Mouse (Mus musculus) kidney, embryonic 14.5 days (tissue): Measurements from ENCODE around the gene Kif18b. TPM values are rescaled to one million over a fixed set of nuclear protein-coding genes. Genes with fewer than 3 reads are reported as not detected.
A peak's percentile ranks its signal among the peaks of the same experiment; 100 is the strongest.

Source experiments
- ATAC-seq: fragments of 200-750 bp; cut with Nextera tagmentation; 2 replicates; pipeline ENCODE4 v1.8.0; 2017; ENCODE audit warnings: moderate number of reproducible peaks, mild to moderate bottlenecking, moderate TSS enrichment, moderate library complexity; ENCODE audit not compliant: low FRiP score, low TSS enrichment
- H3K27ac ChIP-seq: fragments of 300-500 bp; sonication (generic); 2 replicates; pipeline ENCODE4 v1.5.1; 2014; ENCODE audit warnings: low read depth, mild to moderate bottlenecking, low read length, moderate library complexity, mixed read lengths
- H3K27me3 ChIP-seq: fragments of 300-500 bp; sonication (generic); 2 replicates; pipeline ENCODE4 v1.6.1; 2014; ENCODE audit warnings: mild to moderate bottlenecking, low read length; ENCODE audit not compliant: control insufficient read depth, insufficient read depth
- H3K36me3 ChIP-seq: fragments of 300-500 bp; sonication (generic); 2 replicates; pipeline ENCODE4 v1.6.1; 2014; ENCODE audit warnings: low read length, mixed read lengths; ENCODE audit not compliant: control insufficient read depth, insufficient read depth
- H3K4me1 ChIP-seq: fragments of 300-500 bp; sonication (generic); 2 replicates; pipeline ENCODE4 v1.6.1; 2014; ENCODE audit warnings: low read length, mixed read lengths; ENCODE audit not compliant: control insufficient read depth, insufficient read depth
- H3K4me2 ChIP-seq: fragments of 300-500 bp; sonication (generic); replicated peaks from 2 replicates; pipeline ENCODE4 v1.6.1; 2014; ENCODE audit warnings: low read depth, mild to moderate bottlenecking, low read length
- H3K4me3 ChIP-seq: fragments of 300-500 bp; sonication (generic); 2 replicates; pipeline ENCODE4 v1.5.1; 2014; ENCODE audit warnings: mild to moderate bottlenecking, low read length
- H3K9ac ChIP-seq: fragments of 300-500 bp; sonication (generic); 2 replicates; pipeline ENCODE4 v1.6.1; 2014; ENCODE audit warnings: low read depth, mild to moderate bottlenecking, low read length, moderate library complexity
- H3K9me3 ChIP-seq: fragments of 300-500 bp; sonication (generic); 2 replicates; pipeline ENCODE4 v1.6.1; 2016; ENCODE audit warnings: low read length; ENCODE audit not compliant: control insufficient read depth
- WGBS: fragments of 180-500 bp; shearing (Covaris S2); extraction: QIAGEN DNeasy Blood & Tissue Kit; methylation state at CpG from one replicate; pipeline ENCODE4 v1.1.7; 2014; 5-methylcytosine and 5-hydroxymethylcytosine counted together
- polyA plus RNA-seq: library from polyadenylated mRNA; unstranded; fragments of >200 nt; fragmentation: Nextera tagmentation; extraction: Ambion mirVana; gene quantifications from 2 replicates; pipeline ENCODE4 v1.2.1, GENCODE M21; 2014

The Kif18b gene
- polyA plus RNA-seq, 1 experiment from 2014 or later: 8.3 TPM

GRCm38 (mm10) chr11:102880585-102881313 is 44.2 kb downstream of the Kif18b start, which contains the start of the genes Eftud2 and Ccdc103:
Gene Eftud2 (minus strand): TSS chr11:102880985.
Gene Ccdc103 (plus strand): TSS chr11:102881204.
- ATAC-seq: peak; percentile 92
- Histone ChIP-seq H3K9me3 (no peaks in the 10 kb centered on the region), H3K9ac (peak within 1 kb of the TSS; percentile 75), H3K27me3 (no peaks in the 10 kb centered on the region), H3K36me3 (peaks cover 21% of the 10 kb centered on the region), H3K4me1 (peaks cover 15% of the 10 kb centered on the region), H3K27ac (peak within 1 kb of the TSS; percentile 77), H3K4me2 (peak within 1 kb of the TSS; percentile 61), H3K4me3 (peak within 1 kb of the TSS; percentile 73)
- WGBS: under 1% methylated on average over 62 of the region's 62 CpGs

- peak overlapping the region; percentile 73 for H3K4me3 ChIP-seq
- 52% methylated on average over 2 of the region's 2 CpGs for WGBS
- ATAC-seq: no peak
- H3K36me3 ChIP-seq: peaks cover 33% of the 10 kb centered on the region
- peak overlapping the region; percentile 61 for H3K4me2 ChIP-seq
- H3K9me3 ChIP-seq: no peaks in the 10 kb centered on the region
- H3K27me3 ChIP-seq: no peaks in the 10 kb centered on the region
- H3K4me1 ChIP-seq: peaks cover 15% of the 10 kb centered on the region
- no peak overlapping the region for H3K27ac ChIP-seq
- peak overlapping the region; percentile 75; the same call in 1 of the 2 replicates for H3K9ac ChIP-seq
These were observed 45.4 kb downstream of the Kif18b start for GRCm38 (mm10) chr11:102879558-102879957.

DNA sequence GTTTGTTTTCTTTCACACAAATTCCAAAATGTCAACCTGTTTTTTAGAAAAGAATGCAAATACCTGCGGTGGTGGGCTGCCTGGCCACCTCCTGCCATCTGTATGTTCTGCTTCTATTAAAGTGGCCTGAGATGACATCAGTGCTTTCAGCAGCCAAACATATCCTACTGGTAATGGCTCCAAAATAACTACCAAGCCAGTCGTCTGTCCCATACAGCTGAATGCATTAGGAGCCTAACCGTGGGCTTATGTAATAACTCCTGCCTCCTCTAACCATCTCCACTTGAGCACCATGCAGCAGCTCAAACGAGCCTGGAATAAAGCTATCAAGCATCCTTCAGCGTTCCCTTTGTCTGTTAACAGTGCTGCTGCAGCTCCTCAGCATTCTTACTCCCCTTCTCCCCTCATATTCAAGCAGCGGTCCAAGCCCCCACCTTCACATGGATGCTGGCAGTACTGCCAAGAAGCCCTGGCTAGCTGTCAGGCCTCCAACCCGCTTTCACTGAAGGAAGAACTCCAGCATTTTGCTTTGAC is 50.1 kb downstream of the Kif18b start:
- Histone ChIP-seq H3K9me3 (no peaks in the 10 kb centered on the region), H3K27ac (no peak overlapping the region), H3K9ac (no peak overlapping the region), H3K4me3 (no peak overlapping the region), H3K4me2 (no peak overlapping the region), H3K36me3 (peaks cover 66% of the 10 kb centered on the region), H3K27me3 (no peaks in the 10 kb centered on the region), H3K4me1 (peaks cover 9% of the 10 kb centered on the region)
- 89% methylated on average over 7 of the region's 7 CpGs for WGBS
- no peak for ATAC-seq

- no peak overlapping the region for H3K9ac ChIP-seq
- no peaks in the 10 kb centered on the region for H3K27me3 ChIP-seq
- H3K36me3 ChIP-seq: peaks cover 93% of the 10 kb centered on the region
- H3K9me3 ChIP-seq: no peaks in the 10 kb centered on the region
- no peak overlapping the region for H3K4me2 ChIP-seq
- no peaks in the 10 kb centered on the region for H3K4me1 ChIP-seq
- 41% methylated on average over 4 of the region's 4 CpGs for WGBS
- no peak for ATAC-seq
- H3K27ac ChIP-seq: no peak overlapping the region
- no peak overlapping the region for H3K4me3 ChIP-seq
These were observed 60.7 kb downstream of the Kif18b start for GRCm38 (mm10) chr11:102864272-102864671.

- no peak overlapping the region for H3K4me2 ChIP-seq
- peaks cover 95% of the 10 kb centered on the region for H3K36me3 ChIP-seq
- ATAC-seq: no peak
- H3K4me1 ChIP-seq: no peaks in the 10 kb centered on the region
- H3K27ac ChIP-seq: no peak overlapping the region
- no peak overlapping the region for H3K9ac ChIP-seq
- H3K9me3 ChIP-seq: no peaks in the 10 kb centered on the region
- H3K4me3 ChIP-seq: no peak overlapping the region
- 87% methylated on average over 8 of the region's 8 CpGs for WGBS
- H3K27me3 ChIP-seq: no peaks in the 10 kb centered on the region
These were observed 65.0 kb downstream of the Kif18b start for GRCm38 (mm10) chr11:102859933-102860332.

DNA sequence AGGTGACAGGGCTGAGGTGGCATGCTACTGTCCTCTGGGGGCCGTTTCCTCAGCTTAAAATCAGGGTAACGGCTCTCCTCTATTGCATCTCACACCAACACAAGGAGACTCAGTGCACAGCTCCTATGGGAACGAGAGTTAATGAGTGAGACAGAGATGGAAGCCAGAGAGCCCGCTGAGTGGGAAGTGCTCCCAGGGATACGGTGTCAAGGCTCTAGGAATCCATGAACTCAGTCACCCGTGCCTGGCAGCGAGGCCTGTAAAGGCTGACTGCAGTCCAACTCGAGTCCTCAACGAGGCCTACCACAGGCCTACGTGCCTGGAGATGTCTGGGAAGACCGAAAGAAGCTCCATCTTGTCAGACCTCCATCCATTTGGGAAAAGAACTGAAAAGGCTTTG is 66.0 kb downstream of the Kif18b start:
- Histone ChIP-seq H3K4me2 (no peak overlapping the region), H3K36me3 (peaks cover 97% of the 10 kb centered on the region), H3K9me3 (no peaks in the 10 kb centered on the region), H3K27me3 (no peaks in the 10 kb centered on the region), H3K4me3 (no peak overlapping the region), H3K4me1 (no peaks in the 10 kb centered on the region), H3K27ac (no peak overlapping the region), H3K9ac (no peak overlapping the region)
- ATAC-seq: no peak
- 83% methylated on average over 11 of the region's 11 CpGs for WGBS

- Histone ChIP-seq H3K36me3 (peaks cover 97% of the 10 kb centered on the region), H3K9ac (no peak overlapping the region), H3K4me2 (no peak overlapping the region), H3K27me3 (no peaks in the 10 kb centered on the region), H3K4me1 (no peaks in the 10 kb centered on the region), H3K9me3 (no peaks in the 10 kb centered on the region), H3K27ac (no peak overlapping the region), H3K4me3 (no peak overlapping the region)
- ATAC-seq: no peak
- WGBS: 84% methylated on average over 6 of the region's 6 CpGs
These were observed 69.0 kb downstream of the Kif18b start for GRCm38 (mm10) chr11:102855941-102856340.

Other genes with a start within 250 kb of the Kif18b start
- 52.7 and 55.4 TPM in 2 replicates for gene Ccdc43, start 227.3 kb downstream of the Kif18b start, polyA plus RNA-seq
- gene Adam11, start 163.7 kb downstream of the Kif18b start, polyA plus RNA-seq: 3.5 and 7.8 TPM in 2 replicates
- gene Gjc1, start 105.4 kb downstream of the Kif18b start, polyA plus RNA-seq: 63.0 and 69.6 TPM in 2 replicates
- gene Higd1b, start 89.3 kb downstream of the Kif18b start, polyA plus RNA-seq: 0.44 TPM in 1 of 2 replicates, not detected in the other
- 159 and 250 TPM in 2 replicates for gene Eftud2, start 44.1 kb downstream of the Kif18b start, polyA plus RNA-seq
- gene Ccdc103, start 43.9 kb downstream of the Kif18b start, polyA plus RNA-seq: 1.1 and 1.8 TPM in 2 replicates
- not detected in 2 replicates for gene Fam187a, start 40.0 kb downstream of the Kif18b start, polyA plus RNA-seq
- gene Gfap, start 24.2 kb downstream of the Kif18b start, polyA plus RNA-seq: 0.29 and 0.31 TPM in 2 replicates
- 6.7 and 8.3 TPM in 2 replicates for gene C1ql1, start 21.6 kb upstream of the Kif18b start, polyA plus RNA-seq
- 54.7 and 63.6 TPM in 2 replicates for gene Nmt1, start 103.1 kb upstream of the Kif18b start, polyA plus RNA-seq
- 225 and 229 TPM in 2 replicates for gene Dcakd, start 103.2 kb upstream of the Kif18b start, polyA plus RNA-seq
- gene Plcd3, start 176.5 kb upstream of the Kif18b start, polyA plus RNA-seq: 3.2 and 4.4 TPM in 2 replicates
- 15.8 and 16.9 TPM in 2 replicates for gene Acbd4, start 176.6 kb upstream of the Kif18b start, polyA plus RNA-seq
- gene Hexim1, start 191.1 kb upstream of the Kif18b start, polyA plus RNA-seq: 7.1 and 8.9 TPM in 2 replicates
- 8.3 and 10.3 TPM in 2 replicates for gene Hexim2, start 207.3 kb upstream of the Kif18b start, polyA plus RNA-seq
- 1.1 and 4.0 TPM in 2 replicates for gene Fmnl1, start 246.0 kb upstream of the Kif18b start, polyA plus RNA-seq